Mouse (Mus musculus) thymus, adult 2 months (tissue): ENCODE data around the gene Gabpb2.

ENCODE experiments used
- CTCF ChIP-seq: fragments of 200-500 bp; IDR thresholded peaks from 2 replicates; pipeline ENCODE4 v1.5.1; 2012; ENCODE audit warnings: mild to moderate bottlenecking, control low read depth, low read length, moderate library complexity, borderline replicate concordance; ENCODE audit not compliant: control insufficient read depth, poor library complexity, insufficient read depth; ENCODE audit errors: extremely low read depth
- POLR2A ChIP-seq: fragments of 200-500 bp; IDR thresholded peaks from 2 replicates; pipeline ENCODE4 v1.6.1; 2012; ENCODE audit warnings: mild to moderate bottlenecking, low read length, control low read depth, moderate library complexity; ENCODE audit not compliant: control insufficient read depth, poor library complexity, insufficient read depth; ENCODE audit errors: extremely low read depth

DNA sequence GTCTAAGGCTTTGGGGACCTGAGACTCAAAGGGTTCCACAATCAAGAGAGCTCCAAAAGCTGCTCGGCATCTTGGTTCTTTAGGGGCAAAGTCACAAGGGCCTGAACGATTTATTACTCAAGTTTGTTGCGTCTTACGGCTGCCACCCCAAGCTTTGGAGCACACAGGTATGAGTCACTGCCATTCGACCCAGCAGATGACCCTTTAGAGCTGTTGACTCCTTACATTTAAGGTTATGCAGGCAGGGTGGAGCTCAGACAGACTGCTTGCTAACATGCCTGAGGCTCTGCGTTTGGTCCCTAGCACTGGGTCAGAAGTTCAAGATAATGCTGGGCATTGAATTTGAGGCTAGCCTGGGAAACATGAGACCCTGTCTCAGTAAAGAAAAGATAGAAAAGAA, 40.1 kb downstream of the Gabpb2 start:
- TF ChIP-seq POLR2A: no peak
- TF ChIP-seq CTCF: no peak
